Comparison of ENCODE assay signal across 9 mouse cellular contexts in genomic region chr1:86501114-86501532, GRCm38 (mm10). TPM values are rescaled to one million over a fixed set of nuclear protein-coding genes. Genes with fewer than 3 reads are reported as not detected.
A peak's percentile ranks its signal among the peaks of the same experiment; 100 is the strongest.
DNase-seq lines count a peak whose midpoint lies in the region; ATAC-seq and TF ChIP-seq lines count a peak whose summit lies in the region.
"Had no signal": no experiment of that assay in that cellular context is flagged by ENCODE, and none has a peak within 500 bp of the region (broad histone marks: within the 10 kb centered on the region; RNA-seq: fewer than 3 reads in every experiment).

No protein-coding gene starts in this region.

- ATAC-seq in megakaryocyte, adult 5-6 weeks (ENCODE audit: poor library complexity, severe bottlenecking): no peak
- ATAC-seq in limb, embryonic 11.5 days (ENCODE audit: insufficient number of reproducible peaks, low FRiP score, low TSS enrichment, low read depth): no peak
- no peak for ATAC-seq in midbrain, embryonic 14.5 days (ENCODE audit: low FRiP score, low TSS enrichment)
- no peak for ATAC-seq in stomach, embryonic 14.5 days (ENCODE audit: insufficient number of reproducible peaks, insufficient read depth, low FRiP score, low read depth)

- 20% methylated on average over 6 of the region's 6 CpGs for WGBS in kidney, adult 2 months
- 49% methylated on average over 6 of the region's 6 CpGs for WGBS in limb, embryonic 11.5 days
- WGBS in midbrain, embryonic 14.5 days: 34% methylated on average over 6 of the region's 6 CpGs
- WGBS in stomach, embryonic 14.5 days: 41% methylated on average over 6 of the region's 6 CpGs

- H3K36me3 ChIP-seq in megakaryocyte, embryonic 14.5 days (replicated peaks; ENCODE audit: low read length): no peaks in the 10 kb centered on the region
- no peaks in the 10 kb centered on the region for H3K36me3 ChIP-seq in kidney, adult 2 months (ENCODE audit: control insufficient read depth, insufficient read depth, low read length)
- H3K36me3 ChIP-seq in limb, embryonic 11.5 days (ENCODE audit: control insufficient read depth, insufficient read depth, low read length): no peaks in the 10 kb centered on the region
- no peaks in the 10 kb centered on the region for H3K36me3 ChIP-seq in midbrain, embryonic 14.5 days (ENCODE audit: control insufficient read depth, insufficient read depth, low read length)
- H3K36me3 ChIP-seq in stomach, embryonic 14.5 days (ENCODE audit: control insufficient read depth, insufficient read depth, low read length): no peaks in the 10 kb centered on the region
- H3K36me3 ChIP-seq: neural tube, embryonic 12.5 days had no signal

- H3K4me1 ChIP-seq in megakaryocyte, embryonic 14.5 days: peaks cover 93% of the 10 kb centered on the region
- peaks cover 48% of the 10 kb centered on the region for H3K4me1 ChIP-seq in kidney, adult 2 months (ENCODE audit: control insufficient read depth, insufficient read depth, low read length)
- peaks cover 34% of the 10 kb centered on the region for H3K4me1 ChIP-seq in limb, embryonic 11.5 days (ENCODE audit: control insufficient read depth, insufficient read depth, low read length)
- H3K4me1 ChIP-seq in midbrain, embryonic 14.5 days (ENCODE audit: control insufficient read depth, insufficient read depth, low read length): peaks cover 25% of the 10 kb centered on the region
- H3K4me1 ChIP-seq in stomach, embryonic 14.5 days (ENCODE audit: control insufficient read depth, insufficient read depth, low read length): peaks cover 55% of the 10 kb centered on the region

- no peaks in the 10 kb centered on the region for H3K9me3 ChIP-seq in megakaryocyte, embryonic 14.5 days
- no peaks in the 10 kb centered on the region for H3K9me3 ChIP-seq in limb, embryonic 11.5 days (ENCODE audit: control insufficient read depth, low read length)
- H3K9me3 ChIP-seq in midbrain, embryonic 14.5 days (ENCODE audit: control insufficient read depth, low read length): no peaks in the 10 kb centered on the region
- no peaks in the 10 kb centered on the region for H3K9me3 ChIP-seq in stomach, embryonic 14.5 days (ENCODE audit: control insufficient read depth, low read depth, low read length)
- H3K9me3 ChIP-seq: neural tube, embryonic 12.5 days had no signal

- TF ChIP-seq CTCF in kidney, adult 2 months (conservative IDR thresholded peaks at IDR 0.05; ENCODE audit: insufficient read depth, insufficient read length, low read depth, low read length): peak; percentile 55

- no peak overlapping the region for H3K9ac ChIP-seq in limb, embryonic 11.5 days (ENCODE audit: low read length)
- H3K9ac ChIP-seq in midbrain, embryonic 14.5 days (replicated peaks; ENCODE audit: low read length): no peak overlapping the region
- no peak overlapping the region for H3K9ac ChIP-seq in stomach, embryonic 14.5 days (replicated peaks; ENCODE audit: low read depth, low read length)

- H3K4me2 ChIP-seq in limb, embryonic 11.5 days (ENCODE audit: low read depth, severe bottlenecking): no peak overlapping the region
- no peak overlapping the region for H3K4me2 ChIP-seq in midbrain, embryonic 14.5 days (ENCODE audit: low read length)
- no peak overlapping the region for H3K4me2 ChIP-seq in stomach, embryonic 14.5 days (replicated peaks; ENCODE audit: low read depth, low read length)

- peak overlapping the region; percentile 34 for H3K27ac ChIP-seq in kidney, adult 2 months (ENCODE audit: insufficient read depth, low read depth, low read length)
- H3K27ac ChIP-seq in limb, embryonic 11.5 days (replicated peaks; ENCODE audit: low read depth, low read length): 0 out of 2 replicates have a peak overlapping the region, but pooled peaks have one; percentile 42
- H3K27ac ChIP-seq in midbrain, embryonic 14.5 days (replicated peaks; ENCODE audit: low read depth, low read length): 0 out of 2 replicates have a peak overlapping the region, but pooled peaks have one; percentile 32
- H3K27ac ChIP-seq in stomach, embryonic 14.5 days (ENCODE audit: low read length): 0 out of 2 replicates have a peak overlapping the region, but pooled peaks have one; percentile 36

- no peaks in the 10 kb centered on the region for H3K27me3 ChIP-seq in megakaryocyte, embryonic 14.5 days (replicated peaks)
- no peaks in the 10 kb centered on the region for H3K27me3 ChIP-seq in kidney, adult 2 months (replicated peaks; ENCODE audit: control insufficient read depth, insufficient read depth, low read length)
- no peaks in the 10 kb centered on the region for H3K27me3 ChIP-seq in limb, embryonic 11.5 days (ENCODE audit: control insufficient read depth, insufficient read depth, low read length)
- no peaks in the 10 kb centered on the region for H3K27me3 ChIP-seq in midbrain, embryonic 14.5 days (ENCODE audit: control insufficient read depth, insufficient read depth, low read length)
- no peaks in the 10 kb centered on the region for H3K27me3 ChIP-seq in stomach, embryonic 14.5 days (ENCODE audit: control insufficient read depth, insufficient read depth, low read length)
- H3K27me3 ChIP-seq: neural tube, embryonic 12.5 days had no signal

- DNase-seq in cerebellum, postnatal 36 days: peak; percentile 68 to 69
- peak; percentile 77 to 88 for DNase-seq in frontal cortex, postnatal 36 days (ENCODE audit: low spot score in 2 of 2)
- DNase-seq in kidney, adult 2 months: peak; percentile 57
- DNase-seq in limb, embryonic 11.5 days (ENCODE audit: low spot score): peak; percentile 85
- DNase-seq in midbrain, embryonic 14.5 days: peak; percentile 74

- peak overlapping the region; percentile 4 for H3K4me3 ChIP-seq in megakaryocyte, embryonic 14.5 days (replicated peaks)
- no peak overlapping the region for H3K4me3 ChIP-seq in kidney, adult 2 months (ENCODE audit: insufficient read depth, low read depth, low read length)
- no peak overlapping the region for H3K4me3 ChIP-seq in limb, embryonic 11.5 days (ENCODE audit: low read depth, low read length)
- H3K4me3 ChIP-seq in midbrain, embryonic 14.5 days (replicated peaks; ENCODE audit: low read depth, low read length): no peak overlapping the region
- H3K4me3 ChIP-seq in stomach, embryonic 14.5 days (ENCODE audit: low read depth, low read length): no peak overlapping the region
- H3K4me3 ChIP-seq: neural tube, embryonic 12.5 days had no signal

- TF ChIP-seq POLR2A in kidney, adult 2 months (IDR thresholded peaks at IDR 0.05; ENCODE audit: low read depth, low read length): no peak

RNA-seq across cellular contexts. Expression of gene Ptma, which starts 25.4 kb away (rescaled TPM):
- polyA plus RNA-seq in megakaryocyte, embryonic 14.5 days (2012; ENCODE audit: insufficient read depth, low replicate concordance): 6,261 and 14,151 TPM in 2 replicates
- 3,234 and 3,618 TPM in 2 replicates for total RNA-seq in megakaryocyte, adult 5-6 weeks (2015)
- 4,288 and 4,305 TPM in 2 replicates for total RNA-seq in megakaryocyte, adult 5-6 weeks (2017)
- 622 and 651 TPM in 2 replicates for polyA plus RNA-seq in kidney, adult 2 months (2012; rRNA removed)
- 4,370 and 4,506 TPM in 2 replicates for polyA plus RNA-seq in limb, embryonic 11.5 days (2014; fragmentation: Nextera tagmentation; extraction: Ambion mirVana)
- polyA plus RNA-seq in midbrain, embryonic 14.5 days (2014; fragmentation: Nextera tagmentation; extraction: Ambion mirVana): 2,168 and 2,208 TPM in 2 replicates
- polyA plus RNA-seq in stomach, embryonic 14.5 days (2014; fragmentation: Nextera tagmentation; extraction: Ambion mirVana): 2,677 and 2,766 TPM in 2 replicates
